Mouse (Mus musculus) spleen, adult 2 months (tissue): Measurements from ENCODE around the gene Slc3a2.

ENCODE experiments used
- CTCF ChIP-seq: fragments of 200-500 bp; IDR thresholded peaks from 2 replicates; pipeline ENCODE4 v1.5.1; 2011; ENCODE audit warnings: mild to moderate bottlenecking, inconsistent platforms; ENCODE audit not compliant: insufficient read depth, insufficient read length, insufficient replicate concordance; ENCODE audit errors: extremely low read depth
- POLR2A ChIP-seq: fragments of 200-500 bp; IDR thresholded peaks from 2 replicates; pipeline ENCODE4 v1.6.1; 2011; ENCODE audit warnings: low read depth, low read length, inconsistent platforms

- TF ChIP-seq CTCF = peak; percentile 71
- no peak for TF ChIP-seq POLR2A
Observed at GRCm38 (mm10) chr19:8695330-8695729, 27.8 kb downstream of the Slc3a2 start.
